ENCODE assay signal across 15 mouse cellular contexts in the genomic region with DNA sequence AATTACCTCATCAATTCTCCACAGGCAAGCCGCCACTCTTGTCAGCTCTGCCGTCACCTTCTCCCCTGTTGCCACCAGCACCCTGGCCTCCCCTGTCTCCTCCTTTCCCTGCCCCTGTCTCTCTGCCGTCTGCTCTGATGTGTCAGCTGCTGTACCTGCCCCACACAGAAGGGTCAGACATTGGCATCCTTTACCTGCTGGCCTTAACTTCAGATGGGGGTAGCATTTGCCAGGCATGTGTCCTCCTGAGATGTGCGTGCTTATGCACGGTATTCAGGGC. TPM values are rescaled to one million over a fixed set of nuclear protein-coding genes. Genes with fewer than 3 reads are reported as not detected.
A peak's percentile ranks its signal among the peaks of the same experiment; 100 is the strongest.
DNase-seq lines count a peak whose midpoint lies in the region; ATAC-seq and TF ChIP-seq lines count a peak whose summit lies in the region.
"Had no signal": no experiment of that assay in that cellular context is flagged by ENCODE, and none has a peak within 500 bp of the region (broad histone marks: within the 10 kb centered on the region; RNA-seq: fewer than 3 reads in every experiment).

No protein-coding gene starts in this region.

- 0 out of 2 replicates have a peak overlapping the region, but pooled peaks have one; percentile 8 for H3K27ac ChIP-seq in lung, embryonic 15.5 days
- H3K27ac ChIP-seq in forebrain, postnatal 0 days (ENCODE audit: low read depth, low read length) = peak overlapping the region; percentile 70
- peak overlapping the region; percentile 77 for H3K27ac ChIP-seq in hindbrain, embryonic 15.5 days (replicated peaks)
- H3K27ac ChIP-seq in neural tube, embryonic 15.5 days (replicated peaks) = peak overlapping the region; percentile 74
- H3K27ac ChIP-seq in kidney, embryonic 14.5 days (ENCODE audit: low read depth, low read length) = no peak overlapping the region
- H3K27ac ChIP-seq: embryonic facial prominence, embryonic 13.5 days; gastrocnemius, adult 2 months; limb, embryonic 15.5 days; macrophage had no signal

- ATAC-seq in lung, embryonic 15.5 days (ENCODE audit: borderline replicate concordance, extremely low read depth, low FRiP score, low TSS enrichment) = no peak
- ATAC-seq in forebrain, postnatal 0 days = no peak
- 0 out of 2 replicates have a peak, but pooled peaks have one; percentile 4 for ATAC-seq in hindbrain, embryonic 15.5 days (ENCODE audit: low FRiP score, low read depth)
- peak; percentile 55; the same call in 1 of the 2 replicates for ATAC-seq in neural tube, embryonic 15.5 days (ENCODE audit: low FRiP score)
- ATAC-seq in kidney, embryonic 14.5 days (ENCODE audit: low FRiP score, low TSS enrichment) = no peak
- ATAC-seq: intestine, postnatal 0 days; liver, postnatal 0 days had no signal

- H3K4me1 ChIP-seq in lung, embryonic 15.5 days = no peaks in the 10 kb centered on the region; the same call in 1 of the 2 replicates
- H3K4me1 ChIP-seq in forebrain, postnatal 0 days (ENCODE audit: insufficient read depth) = no peaks in the 10 kb centered on the region
- peaks cover 17% of the 10 kb centered on the region for H3K4me1 ChIP-seq in hindbrain, embryonic 15.5 days (replicated peaks)
- peaks cover 13% of the 10 kb centered on the region for H3K4me1 ChIP-seq in neural tube, embryonic 15.5 days
- H3K4me1 ChIP-seq in kidney, embryonic 14.5 days (ENCODE audit: control insufficient read depth, insufficient read depth, low read length) = no peaks in the 10 kb centered on the region
- H3K4me1 ChIP-seq: embryonic facial prominence, embryonic 13.5 days; limb, embryonic 15.5 days had no signal

- H3K9ac ChIP-seq in lung, embryonic 15.5 days = no peak overlapping the region
- no peak overlapping the region for H3K9ac ChIP-seq in forebrain, postnatal 0 days
- no peak overlapping the region for H3K9ac ChIP-seq in hindbrain, embryonic 15.5 days
- 0 out of 2 replicates have a peak overlapping the region, but pooled peaks have one; percentile 29 for H3K9ac ChIP-seq in neural tube, embryonic 15.5 days (replicated peaks)
- H3K9ac ChIP-seq in kidney, embryonic 14.5 days (ENCODE audit: low read depth, low read length) = no peak overlapping the region
- H3K9ac ChIP-seq: embryonic facial prominence, embryonic 13.5 days; limb, embryonic 15.5 days; liver, postnatal 0 days had no signal

- H3K36me3 ChIP-seq in lung, embryonic 15.5 days = no peaks in the 10 kb centered on the region
- peaks cover 14% of the 10 kb centered on the region for H3K36me3 ChIP-seq in forebrain, postnatal 0 days (ENCODE audit: insufficient read depth)
- H3K36me3 ChIP-seq in hindbrain, embryonic 15.5 days = no peaks in the 10 kb centered on the region
- peaks cover 15% of the 10 kb centered on the region for H3K36me3 ChIP-seq in neural tube, embryonic 15.5 days
- H3K36me3 ChIP-seq in kidney, embryonic 14.5 days (ENCODE audit: control insufficient read depth, insufficient read depth, low read length) = peaks cover 8% of the 10 kb centered on the region

- H3K9me3 ChIP-seq in lung, embryonic 15.5 days = no peaks in the 10 kb centered on the region
- no peaks in the 10 kb centered on the region for H3K9me3 ChIP-seq in forebrain, postnatal 0 days (ENCODE audit: low read length)
- no peaks in the 10 kb centered on the region for H3K9me3 ChIP-seq in hindbrain, embryonic 15.5 days
- no peaks in the 10 kb centered on the region for H3K9me3 ChIP-seq in neural tube, embryonic 15.5 days (replicated peaks)
- no peaks in the 10 kb centered on the region for H3K9me3 ChIP-seq in kidney, embryonic 14.5 days (ENCODE audit: control insufficient read depth, low read length)
- H3K9me3 ChIP-seq: embryonic facial prominence, embryonic 13.5 days; limb, embryonic 15.5 days had no signal

- DNase-seq in lung, postnatal 4 days = no peak
- no peak for DNase-seq in forebrain, postnatal 0 days
- DNase-seq in thymus, postnatal 0 days (ENCODE audit: low spot score) = no peak
- DNase-seq: liver, postnatal 0 days had no signal

- H3K27me3 ChIP-seq in lung, embryonic 15.5 days = no peaks in the 10 kb centered on the region
- H3K27me3 ChIP-seq in forebrain, postnatal 0 days (ENCODE audit: insufficient read depth, low read length) = no peaks in the 10 kb centered on the region
- no peaks in the 10 kb centered on the region for H3K27me3 ChIP-seq in hindbrain, embryonic 15.5 days
- H3K27me3 ChIP-seq in neural tube, embryonic 15.5 days (replicated peaks) = no peaks in the 10 kb centered on the region
- no peaks in the 10 kb centered on the region for H3K27me3 ChIP-seq in kidney, embryonic 14.5 days (ENCODE audit: control insufficient read depth, insufficient read depth, low read length)
- H3K27me3 ChIP-seq: embryonic facial prominence, embryonic 13.5 days; limb, embryonic 15.5 days had no signal

- H3K4me2 ChIP-seq in lung, embryonic 15.5 days = no peak overlapping the region
- H3K4me2 ChIP-seq in forebrain, postnatal 0 days (ENCODE audit: low read depth) = no peak overlapping the region
- no peak overlapping the region for H3K4me2 ChIP-seq in hindbrain, embryonic 15.5 days
- no peak overlapping the region for H3K4me2 ChIP-seq in neural tube, embryonic 15.5 days
- H3K4me2 ChIP-seq in kidney, embryonic 14.5 days (replicated peaks; ENCODE audit: low read depth, low read length) = no peak overlapping the region
- H3K4me2 ChIP-seq: embryonic facial prominence, embryonic 13.5 days; limb, embryonic 15.5 days had no signal

- no peak for TF ChIP-seq CTCF in forebrain, postnatal 0 days (IDR thresholded peaks at IDR 0.05; ENCODE audit: low read depth)

- 65% methylated on average over 5 of the region's 5 CpGs for WGBS in lung, embryonic 15.5 days
- 44% methylated on average over 5 of the region's 5 CpGs for WGBS in forebrain, postnatal 0 days
- WGBS in hindbrain, embryonic 15.5 days = 45% methylated on average over 5 of the region's 5 CpGs
- 35% methylated on average over 5 of the region's 5 CpGs for WGBS in neural tube, embryonic 15.5 days
- 77% methylated on average over 5 of the region's 5 CpGs for WGBS in kidney, embryonic 14.5 days

- no peak overlapping the region for H3K4me3 ChIP-seq in lung, embryonic 15.5 days
- H3K4me3 ChIP-seq in forebrain, postnatal 0 days (ENCODE audit: low read depth, low read length) = no peak overlapping the region
- H3K4me3 ChIP-seq in hindbrain, embryonic 15.5 days = no peak overlapping the region
- no peak overlapping the region for H3K4me3 ChIP-seq in neural tube, embryonic 15.5 days (replicated peaks)
- H3K4me3 ChIP-seq in kidney, embryonic 14.5 days (ENCODE audit: low read length) = no peak overlapping the region
- H3K4me3 ChIP-seq: embryonic facial prominence, embryonic 13.5 days; gastrocnemius, adult 2 months; limb, embryonic 15.5 days; myocyte had no signal

RNA-seq across cellular contexts. Expression of gene Acsf3, which starts 18.8 kb away (rescaled TPM):
- 17.7 and 18.6 TPM in 2 replicates for polyA plus RNA-seq in lung, embryonic 15.5 days (2015; fragmentation: Nextera tagmentation; extraction: Ambion mirVana)
- 18.5 and 25.6 TPM in 2 replicates for total RNA-seq in forebrain, postnatal 0 days (2014; rRNA removed)
- 13.2 and 16.9 TPM in 2 replicates for polyA plus RNA-seq in forebrain, postnatal 0 days (2015; fragmentation: Nextera tagmentation; extraction: Ambion mirVana)
- polyA plus RNA-seq in hindbrain, embryonic 15.5 days (2015; fragmentation: Nextera tagmentation; extraction: Ambion mirVana) = 15.6 and 17.1 TPM in 2 replicates
- polyA plus RNA-seq in neural tube, embryonic 15.5 days (2015; fragmentation: Nextera tagmentation; extraction: Ambion mirVana) = 15.2 and 20.3 TPM in 2 replicates
- 13.8 and 14.0 TPM in 2 replicates for polyA plus RNA-seq in thymus, postnatal 0 days (2015; fragmentation: Nextera tagmentation; extraction: Ambion mirVana)
- 16.1 and 20.2 TPM in 2 replicates for polyA plus RNA-seq in kidney, embryonic 14.5 days (2014; fragmentation: Nextera tagmentation; extraction: Ambion mirVana)

RNA-seq across cellular contexts. Expression of gene Cdh15, which starts 53.7 kb away (rescaled TPM):
- polyA plus RNA-seq in lung, embryonic 15.5 days (2015; fragmentation: Nextera tagmentation; extraction: Ambion mirVana) = 0.11 and 0.43 TPM in 2 replicates
- total RNA-seq in forebrain, postnatal 0 days (2014; rRNA removed) = 1.7 and 1.8 TPM in 2 replicates
- polyA plus RNA-seq in forebrain, postnatal 0 days (2015; fragmentation: Nextera tagmentation; extraction: Ambion mirVana) = 2.7 and 3.3 TPM in 2 replicates
- 1.8 and 2.1 TPM in 2 replicates for polyA plus RNA-seq in hindbrain, embryonic 15.5 days (2015; fragmentation: Nextera tagmentation; extraction: Ambion mirVana)
- polyA plus RNA-seq in neural tube, embryonic 15.5 days (2015; fragmentation: Nextera tagmentation; extraction: Ambion mirVana) = 2.7 and 3.2 TPM in 2 replicates
- polyA plus RNA-seq in thymus, postnatal 0 days (2015; fragmentation: Nextera tagmentation; extraction: Ambion mirVana) = 0.21 and 0.36 TPM in 2 replicates
- 1.1 and 1.2 TPM in 2 replicates for polyA plus RNA-seq in kidney, embryonic 14.5 days (2014; fragmentation: Nextera tagmentation; extraction: Ambion mirVana)
- total RNA-seq: heart, adult 18-20 months had no signal
- polyA plus RNA-seq: liver, postnatal 0 days; macrophage had no signal

Comparison
In these comparisons a context has a peak if more than half of its experiments do, and no peak if none do; other contexts are left out.
1. ATAC-seq: peak in hindbrain, embryonic 15.5 days (single experiment) and neural tube, embryonic 15.5 days (single experiment); none in lung, embryonic 15.5 days (single experiment), forebrain, postnatal 0 days (single experiment) and kidney, embryonic 14.5 days (single experiment).